Mouse (Mus musculus) urinary bladder, adult 2 months (tissue): ENCODE results near the gene Hoxc8. TPM values are rescaled to one million over a fixed set of nuclear protein-coding genes. Genes with fewer than 3 reads are reported as not detected.

Experiments
- DNase-seq: peaks from one replicate; pipeline ENCODE4 v3.0.0; 2022; ENCODE audit warnings: low spot score
- polyA plus RNA-seq: library from polyadenylated mRNA; depleted of rRNA; stranded (reverse); fragments of >200 nt; gene quantifications from 2 replicates; pipeline ENCODE4 v1.2.3, GENCODE M21; 2012

Gene Hoxc8
- polyA plus RNA-seq, 1 experiment: 0.39 TPM

DNA sequence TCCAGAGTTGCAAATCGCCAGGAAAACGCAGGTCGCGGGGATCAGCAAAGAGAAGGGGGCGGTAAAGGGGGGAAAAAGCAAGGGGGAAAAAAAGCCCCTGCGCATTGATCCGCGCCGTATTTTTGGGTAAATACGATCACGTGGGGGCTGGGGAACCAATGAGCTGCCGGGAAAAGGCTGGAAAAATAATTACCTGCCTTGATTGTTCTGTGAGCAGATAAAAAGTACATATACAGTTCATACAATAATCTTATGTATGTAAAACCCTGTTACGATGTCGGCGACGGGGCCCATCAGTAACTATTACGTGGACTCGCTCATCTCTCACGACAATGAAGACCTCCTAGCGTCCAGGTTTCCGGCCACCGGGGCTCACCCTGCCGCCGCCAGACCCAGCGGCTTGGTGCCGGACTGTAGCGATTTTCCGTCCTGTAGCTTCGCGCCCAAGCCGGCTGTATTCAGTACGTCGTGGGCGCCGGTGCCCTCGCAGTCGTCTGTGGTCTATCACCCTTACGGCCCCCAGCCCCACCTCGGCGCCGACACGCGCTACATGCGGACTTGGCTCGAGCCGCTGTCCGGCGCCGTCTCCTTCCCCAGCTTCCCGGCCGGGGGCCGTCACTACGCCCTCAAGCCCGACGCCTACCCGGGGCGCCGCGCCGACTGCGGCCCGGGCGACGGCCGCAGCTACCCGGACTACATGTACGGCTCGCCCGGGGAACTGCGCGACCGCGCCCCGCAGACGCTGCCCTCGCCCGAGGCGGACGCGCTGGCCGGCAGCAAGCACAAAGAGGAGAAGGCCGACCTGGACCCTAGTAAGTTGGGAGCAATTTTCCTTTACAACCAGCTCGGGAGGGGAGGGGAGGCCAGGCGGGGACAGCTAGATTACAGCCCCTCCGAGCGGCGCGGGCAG, 8.8 kb upstream of the Hoxc8 start:
- no peak for DNase-seq

DNA sequence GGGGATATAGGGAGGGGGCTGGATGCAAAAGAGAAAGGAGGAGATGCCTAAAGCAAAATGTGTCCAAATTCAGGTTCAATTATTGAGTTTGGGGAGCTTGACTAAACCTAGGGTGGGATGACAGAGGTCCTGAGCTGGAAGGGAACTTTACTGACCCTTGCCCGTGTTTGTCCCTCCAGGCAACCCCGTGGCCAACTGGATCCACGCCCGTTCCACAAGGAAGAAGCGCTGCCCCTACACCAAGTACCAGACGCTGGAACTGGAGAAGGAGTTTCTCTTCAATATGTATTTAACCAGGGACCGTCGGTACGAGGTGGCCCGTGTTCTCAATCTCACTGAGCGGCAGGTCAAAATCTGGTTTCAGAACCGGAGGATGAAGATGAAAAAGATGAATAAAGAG, 6.7 kb upstream of the Hoxc8 start:
- no peak for DNase-seq

DNA sequence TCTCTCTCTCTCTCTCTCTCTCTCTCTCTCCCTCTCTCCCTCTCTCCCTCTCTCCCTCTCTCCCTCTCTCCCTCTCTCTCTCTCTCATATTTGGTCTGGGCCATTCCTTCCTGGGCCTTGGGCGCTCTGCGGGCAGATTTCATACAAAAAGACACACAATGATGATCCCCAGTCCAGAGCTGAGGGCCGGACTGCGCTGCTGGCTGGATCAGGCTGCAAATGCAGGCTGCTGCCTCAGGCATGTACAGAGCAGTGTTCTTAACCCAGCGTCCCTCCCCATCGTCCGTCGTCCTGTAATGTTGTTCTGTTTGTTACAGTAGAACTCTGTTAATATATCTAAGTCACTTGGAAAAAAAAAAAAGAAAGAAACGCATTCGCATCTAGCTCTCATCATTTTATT, 5.9 kb upstream of the Hoxc8 start:
- DNase-seq: no peak

DNA sequence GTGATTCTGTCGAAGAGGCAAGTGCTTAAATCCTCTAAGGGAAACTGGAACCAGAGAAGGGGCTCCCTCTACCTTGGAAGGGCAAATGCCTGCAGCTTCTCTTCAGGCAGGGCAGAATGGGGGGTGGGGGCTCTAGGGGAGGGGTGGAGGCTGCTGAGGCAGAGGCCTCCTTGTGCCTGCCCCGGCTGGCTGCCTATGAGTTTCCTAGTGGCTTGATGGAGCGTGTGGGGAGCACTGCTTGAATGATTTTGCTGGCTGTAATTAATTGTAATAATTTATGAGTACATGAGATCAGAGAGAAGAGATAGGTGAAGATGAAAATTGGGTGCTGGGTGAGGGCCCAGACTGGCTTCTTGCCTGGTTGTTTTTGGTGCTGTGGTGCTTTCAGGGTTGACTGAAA, 5.5 kb upstream of the Hoxc8 start:
- DNase-seq: no peak

DNA sequence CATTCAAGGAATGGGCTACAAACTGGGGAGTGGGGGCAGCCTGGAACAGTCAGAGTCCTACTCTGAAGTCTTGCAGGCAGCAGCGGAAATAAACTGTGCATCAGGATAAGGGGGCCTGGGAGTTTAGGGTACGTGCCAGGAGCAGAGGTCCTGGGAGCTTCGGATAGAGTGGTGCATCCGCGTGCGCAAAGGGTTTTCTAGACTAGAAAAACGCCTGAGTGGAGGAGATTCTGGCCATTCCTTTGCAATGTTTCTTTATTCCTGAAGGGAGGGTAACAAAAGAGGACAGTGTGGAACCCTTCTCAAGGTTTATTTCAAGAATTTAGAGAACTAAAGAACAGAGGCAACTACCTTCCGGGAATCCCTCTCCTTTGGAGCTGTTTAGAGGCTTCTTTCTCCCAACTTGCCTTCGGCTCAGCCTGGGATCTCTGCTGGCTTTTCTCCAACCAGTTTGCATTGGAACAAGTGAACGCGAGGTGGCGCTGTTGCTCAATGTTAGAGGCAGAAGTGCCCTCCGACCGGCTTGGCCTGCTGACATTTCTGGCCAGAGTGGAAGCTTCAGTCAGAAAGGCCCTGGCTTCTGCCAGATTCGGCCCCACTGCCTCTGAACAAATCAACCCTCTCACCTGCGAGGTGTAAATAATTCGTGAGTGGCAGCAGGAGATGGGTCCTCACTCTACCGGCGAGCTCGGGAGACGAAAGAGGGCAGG, 3.1 kb upstream of the Hoxc8 start:
- DNase-seq: peak; percentile 92

DNA sequence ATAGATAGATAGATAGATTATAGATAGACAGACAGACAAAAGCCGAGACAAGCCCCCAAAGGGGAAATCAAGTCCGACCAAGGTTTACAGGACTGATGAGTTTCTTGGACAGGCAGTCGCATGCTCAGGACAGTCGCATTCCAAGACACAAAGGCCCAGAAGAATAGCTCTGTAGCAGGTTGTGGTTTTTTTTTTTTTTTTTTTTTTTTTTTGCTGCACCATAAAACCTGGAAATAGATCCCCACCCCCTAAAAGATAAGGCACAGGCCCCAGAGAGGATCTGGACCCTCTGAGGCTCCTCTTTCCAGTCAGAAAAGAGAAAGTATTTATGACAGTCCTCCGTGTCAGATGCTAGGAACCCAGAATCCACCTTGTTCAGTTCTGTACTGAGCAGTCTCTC, 2.3 kb upstream of the Hoxc8 start:
- no peak for DNase-seq

DNA sequence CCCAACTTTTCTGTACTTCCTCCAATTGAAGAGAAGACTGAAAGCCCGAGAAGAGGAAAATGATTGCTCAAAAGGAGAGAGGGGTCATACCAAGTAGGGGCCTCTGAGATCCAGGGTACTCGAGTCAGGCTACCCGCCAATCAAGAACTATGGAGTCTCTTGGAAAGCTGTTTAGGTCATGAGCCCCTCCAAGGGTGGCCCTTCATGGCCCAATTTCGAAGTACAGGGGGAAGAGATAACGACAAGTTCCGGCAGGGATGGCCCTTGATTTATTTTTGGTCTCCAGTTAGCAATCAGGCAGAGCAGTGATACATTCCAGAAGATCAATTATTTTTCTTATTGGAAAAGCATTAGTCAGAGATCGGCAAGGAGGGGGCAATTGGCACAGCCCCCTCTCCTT, 1.4 kb downstream of the Hoxc8 start:
- no peak for DNase-seq

DNA sequence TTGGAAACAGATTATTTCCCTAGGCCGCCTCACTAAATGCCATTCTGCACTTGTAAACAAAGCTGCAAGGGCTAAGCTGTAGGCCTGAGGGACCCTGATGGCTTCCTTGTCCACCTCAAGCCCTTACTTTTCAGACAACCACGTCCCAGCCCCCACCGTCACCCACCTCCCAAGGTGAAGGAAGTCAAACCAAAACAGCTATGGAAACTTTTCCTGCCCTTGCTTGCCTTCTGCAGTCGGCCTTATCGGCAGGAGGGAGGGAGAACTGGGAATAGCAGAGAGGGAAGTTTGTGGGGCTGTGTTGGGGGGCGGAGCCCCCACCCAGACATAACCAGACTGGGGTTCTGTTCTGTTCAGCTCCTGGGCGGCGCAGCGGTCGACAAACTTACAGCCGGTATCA, 1.8 kb downstream of the Hoxc8 start:
- no peak for DNase-seq

DNA sequence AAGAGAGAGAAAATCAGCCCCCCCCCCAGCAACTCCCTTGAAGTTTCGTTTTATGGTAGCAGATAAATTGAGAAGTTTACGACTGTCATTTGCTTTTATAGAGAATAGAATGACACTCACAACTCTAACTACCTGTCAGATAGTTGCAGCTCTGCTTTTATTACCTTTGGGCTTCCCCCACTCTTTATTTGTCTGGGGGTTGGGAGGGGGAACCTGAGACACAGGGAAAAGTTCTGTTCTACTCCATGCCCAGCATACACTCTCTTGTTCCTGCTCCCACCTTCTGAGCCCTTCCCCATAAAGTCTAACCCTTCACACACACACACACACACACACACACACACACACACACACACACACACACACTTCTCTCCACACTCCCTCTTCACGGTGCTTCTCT, 2.5 kb downstream of the Hoxc8 start:
- DNase-seq: no peak

DNA sequence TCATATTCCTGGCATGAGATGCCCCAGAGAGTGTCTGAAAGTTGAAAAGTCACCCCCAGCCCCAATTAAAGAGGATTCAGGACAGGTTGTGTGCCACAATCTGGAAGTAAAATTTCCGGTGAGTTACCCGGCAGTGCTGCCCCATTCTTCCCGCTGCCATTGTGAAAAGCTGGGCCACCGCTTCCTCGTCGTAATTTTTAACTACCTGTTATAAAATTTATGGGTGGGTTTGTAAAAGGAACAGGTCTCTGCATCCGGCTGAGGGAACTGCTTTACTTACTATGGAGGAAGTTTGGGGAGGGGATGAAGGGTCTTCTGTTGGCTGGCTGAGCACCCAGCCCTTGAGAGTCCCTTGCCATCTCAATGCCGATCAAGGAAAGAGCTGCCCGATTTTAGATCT, 6.1 kb downstream of the Hoxc8 start:
- no peak for DNase-seq

DNA sequence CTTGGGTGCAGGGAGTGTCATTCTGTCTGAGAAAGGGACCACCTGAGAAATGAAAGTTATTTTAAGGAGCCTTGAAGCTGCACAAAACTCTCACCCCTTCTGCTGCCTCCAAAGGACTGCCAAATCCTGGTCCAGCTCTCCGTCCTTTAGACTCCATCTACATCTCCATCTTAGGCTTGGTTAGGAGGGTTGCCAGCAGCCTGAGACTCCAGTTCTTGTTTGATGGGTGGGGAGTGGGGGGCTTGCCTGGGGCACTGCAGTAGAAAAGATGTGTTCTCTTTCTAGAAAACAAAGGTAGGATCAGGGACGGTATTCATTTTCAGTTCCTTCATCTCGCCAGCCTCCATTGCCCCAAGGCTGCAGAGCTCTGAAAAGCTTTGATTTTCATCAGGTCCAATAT, 7.0 kb downstream of the Hoxc8 start:
- no peak for DNase-seq

DNA sequence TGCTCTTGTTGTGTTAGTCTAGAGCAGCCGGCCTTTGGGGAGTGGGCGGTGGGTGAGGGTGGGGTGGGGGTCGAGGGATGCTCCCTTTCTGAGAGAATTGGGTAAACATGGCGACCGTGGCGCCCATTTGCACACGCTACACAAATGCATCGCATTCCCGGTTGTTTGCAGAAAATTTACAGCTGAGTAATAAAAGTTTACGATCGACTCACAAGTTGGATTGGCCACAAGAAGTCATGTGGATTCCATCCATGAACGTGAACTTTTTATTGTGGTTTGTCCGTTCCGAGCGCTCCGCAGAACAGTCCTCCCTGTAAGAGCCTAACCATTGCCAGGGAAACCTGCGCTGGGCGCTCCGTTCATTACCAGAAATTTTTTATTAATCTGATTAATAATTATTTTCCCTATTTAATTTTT, 7.5 kb downstream of the Hoxc8 start, which contains the start of gene Hoxc6:
TSS of gene Hoxc6 (plus strand) at position 319 of the 417 bp plus-strand sequence.
- DNase-seq: no peak

DNA sequence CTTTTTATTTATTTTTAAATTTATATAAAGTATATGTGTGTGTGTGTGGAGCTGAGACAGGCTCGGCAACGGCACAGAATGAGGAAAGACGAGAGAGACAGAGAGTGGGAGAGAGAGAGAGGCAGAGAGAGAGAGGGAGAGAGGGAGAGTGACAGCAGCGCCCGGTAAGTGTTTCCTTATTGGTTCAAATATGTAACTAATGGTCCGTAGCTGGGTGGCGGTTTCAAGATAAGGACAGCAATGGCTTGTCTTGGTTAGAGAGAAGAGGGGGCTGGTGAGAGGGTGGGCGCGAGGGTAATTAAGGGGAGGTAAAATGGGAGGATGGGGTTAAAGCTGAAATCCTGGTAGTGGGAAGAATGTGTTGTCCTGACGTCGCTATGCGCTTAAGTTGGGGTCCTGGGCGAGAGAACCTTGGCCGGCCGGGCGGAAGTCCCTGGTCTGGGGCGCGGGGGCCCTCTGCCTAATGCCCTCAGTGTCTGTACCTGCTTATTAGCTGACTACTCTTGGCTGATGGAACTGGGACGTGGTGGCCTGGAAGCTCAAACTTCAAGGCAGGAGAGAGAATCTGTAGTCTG, 8.3 kb downstream of the Hoxc8 start:
- no peak for DNase-seq

DNA sequence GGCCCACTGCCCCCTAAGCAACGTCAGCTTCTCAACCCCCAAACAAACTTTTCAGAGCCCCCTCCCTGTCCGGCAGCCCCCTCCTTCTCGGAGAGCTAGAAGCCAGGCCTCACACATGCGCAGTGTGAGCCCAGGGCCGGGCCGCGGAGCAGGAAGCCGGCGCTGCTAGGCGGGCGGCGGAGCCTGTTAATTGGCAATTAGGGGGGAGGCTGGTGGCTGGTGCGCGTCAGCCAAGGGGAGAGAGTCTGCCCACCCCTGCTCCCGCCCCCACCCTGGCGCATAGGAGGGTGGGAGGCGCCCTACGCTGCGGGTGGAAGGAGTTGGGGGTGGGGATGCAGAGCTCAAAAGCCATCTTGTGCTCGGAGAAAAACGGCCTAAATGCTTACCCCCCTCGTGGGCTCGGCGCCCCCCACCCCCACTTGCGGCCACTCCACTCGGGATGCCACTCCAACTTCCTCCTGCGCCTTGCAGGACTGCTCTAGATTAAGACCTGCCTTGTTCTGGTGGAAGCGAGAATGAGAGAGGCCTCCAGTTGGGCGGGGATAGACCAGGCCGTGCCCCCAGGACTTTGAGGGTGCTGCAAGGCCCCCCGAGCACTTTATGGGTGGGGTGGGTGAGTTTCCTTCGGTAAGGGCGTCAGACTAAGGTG, 8.9 kb downstream of the Hoxc8 start:
- DNase-seq: peak; percentile 70

DNA sequence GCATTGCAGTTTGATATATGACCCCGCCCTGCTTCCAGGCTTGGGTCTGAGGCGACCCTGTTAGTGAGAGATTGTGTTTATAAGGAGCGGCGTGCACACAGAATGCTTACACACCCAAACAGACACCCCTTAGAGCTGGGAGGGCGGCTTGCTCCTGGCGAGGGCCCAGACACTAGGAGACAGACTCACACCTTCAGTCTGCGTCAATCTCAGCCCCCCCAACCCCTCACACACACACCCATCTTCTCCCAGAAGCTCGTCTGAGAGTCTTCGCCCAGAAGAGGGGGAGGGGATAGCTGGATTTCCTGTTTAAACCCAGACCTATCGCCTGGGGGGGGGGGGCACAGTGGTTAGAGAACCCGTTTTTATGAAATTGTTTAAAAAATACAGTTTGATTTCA, 9.5 kb downstream of the Hoxc8 start:
- DNase-seq: no peak

DNA sequence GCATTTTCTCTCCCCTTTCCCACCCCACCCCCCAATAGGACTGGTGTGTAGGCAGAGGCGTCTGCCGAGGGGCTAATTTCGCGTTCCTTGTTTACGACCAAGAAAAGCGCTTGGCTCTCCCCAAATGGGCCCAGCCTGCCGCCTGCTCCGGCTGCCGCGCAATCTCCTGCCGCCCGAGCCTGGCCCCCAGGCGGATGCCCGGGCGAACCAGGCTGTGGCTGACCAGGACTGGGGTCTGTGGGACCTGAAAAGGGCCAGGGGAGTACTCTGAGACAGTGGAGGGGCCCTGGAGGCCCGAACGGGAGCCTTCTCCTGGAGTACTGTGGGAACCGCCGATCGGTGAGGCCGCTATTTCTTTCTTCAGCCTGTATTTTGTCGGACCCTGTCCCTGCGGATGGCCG, 10.1 kb downstream of the Hoxc8 start:
- DNase-seq: no peak

DNA sequence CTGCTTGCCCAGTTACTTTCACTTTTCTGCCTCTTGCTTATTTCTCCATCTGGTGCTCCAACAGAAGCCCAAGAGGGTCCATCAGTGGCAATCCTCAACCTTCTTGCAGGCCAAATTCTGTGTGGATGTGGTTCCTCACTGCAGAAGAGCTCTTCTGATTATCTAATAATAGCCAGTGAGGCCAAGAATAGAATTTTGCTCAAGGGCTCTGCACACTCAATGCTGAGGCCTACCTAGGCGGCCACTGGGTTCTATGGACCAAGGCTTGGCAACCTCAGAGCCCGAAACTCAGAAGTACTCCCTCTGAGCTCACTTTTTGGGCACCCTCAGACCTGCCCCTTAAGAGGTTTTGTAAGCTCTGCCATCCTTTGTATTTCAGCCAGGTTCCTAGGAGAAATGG, 11.0 kb downstream of the Hoxc8 start:
- DNase-seq: no peak

DNA sequence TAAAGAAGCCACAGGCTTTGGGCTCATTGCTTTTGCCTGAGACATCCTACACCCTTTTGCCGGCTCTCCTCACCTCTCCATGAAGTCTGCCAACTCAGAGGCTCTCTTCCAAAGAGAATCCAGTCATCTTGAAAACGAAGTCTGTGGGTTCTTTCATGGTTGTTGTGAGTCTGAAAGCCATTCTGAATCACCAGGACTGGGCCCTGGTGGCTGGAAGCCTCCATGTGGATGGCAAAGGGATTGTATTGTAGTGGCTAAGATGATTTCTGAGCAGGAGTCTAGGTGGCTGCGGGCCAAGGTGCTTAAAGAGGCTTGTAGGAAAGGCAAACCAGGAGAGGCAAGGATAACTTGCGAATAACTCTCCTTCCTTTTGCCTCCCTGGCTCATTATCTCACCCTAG, 11.7 kb downstream of the Hoxc8 start:
- DNase-seq: no peak

DNA sequence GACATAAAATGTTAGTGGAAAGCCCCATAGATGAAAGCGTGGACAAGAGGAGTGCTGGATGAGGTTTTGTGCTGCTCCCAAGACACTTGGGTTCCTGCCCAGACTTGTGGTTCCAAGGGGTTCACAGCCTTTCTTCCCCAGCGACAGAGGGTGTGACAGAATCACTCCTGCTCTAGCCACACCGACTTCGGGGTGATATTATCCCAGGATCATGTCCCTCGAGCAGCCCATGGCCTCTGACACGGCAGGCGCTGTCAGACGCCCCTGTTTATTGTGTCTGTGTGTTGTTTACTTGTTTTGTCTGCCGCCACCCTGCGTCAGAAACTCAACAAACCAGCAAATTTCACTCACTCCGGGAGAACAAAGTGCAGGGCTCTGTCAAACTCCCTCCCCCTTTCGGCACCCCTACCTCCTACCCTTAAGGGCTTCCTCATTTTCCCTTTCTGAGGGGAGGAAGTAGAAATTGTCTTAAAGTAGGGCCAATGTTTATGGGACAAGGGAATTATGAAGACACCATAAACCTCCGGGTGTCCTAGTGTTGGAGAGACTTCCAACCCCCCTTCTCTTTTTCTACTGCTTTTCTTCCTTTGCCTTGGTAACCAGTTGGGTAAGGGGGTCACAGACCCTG, 12.5 kb downstream of the Hoxc8 start:
- no peak for DNase-seq

DNA sequence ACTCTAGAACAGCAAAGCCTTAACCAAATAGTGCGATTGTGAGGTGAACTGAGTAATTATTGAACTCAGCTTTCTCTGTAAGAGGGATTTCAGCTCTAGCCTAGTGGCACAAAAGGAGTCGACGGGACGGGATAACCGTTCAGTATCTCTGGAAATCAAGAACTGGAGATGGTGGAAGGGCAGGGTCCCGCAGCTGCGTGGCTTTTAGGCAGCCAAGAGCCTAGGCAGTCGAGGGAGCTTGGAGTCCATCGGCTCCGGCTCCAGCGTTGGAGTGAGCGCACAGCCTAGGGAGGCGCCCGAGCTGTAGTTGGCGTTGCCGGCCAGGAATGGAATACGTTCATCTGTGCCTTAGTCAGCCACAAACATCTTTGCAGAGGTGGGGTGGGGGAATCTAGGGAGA, 14.9 kb downstream of the Hoxc8 start:
- DNase-seq: no peak

DNA sequence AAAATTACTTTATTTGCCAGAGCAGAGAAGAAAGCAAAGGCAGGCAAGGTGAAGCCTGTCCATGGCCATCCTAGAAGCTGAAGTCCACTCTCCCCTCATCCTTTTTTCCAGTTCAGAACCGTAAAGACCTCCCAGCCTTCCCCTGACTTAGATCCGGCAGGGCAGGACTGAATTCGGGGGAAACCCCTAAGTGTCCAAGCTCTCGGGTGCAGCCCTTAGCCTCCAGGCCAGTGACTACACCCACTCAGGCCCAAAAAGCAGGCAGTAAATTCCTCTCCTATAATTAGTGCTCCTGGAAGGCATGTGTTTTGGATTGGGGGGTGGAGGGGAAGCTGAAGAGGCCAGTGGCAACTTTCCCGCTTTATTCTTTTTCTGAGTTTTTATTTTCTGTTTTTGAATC, 15.4 kb downstream of the Hoxc8 start:
- no peak for DNase-seq

DNA sequence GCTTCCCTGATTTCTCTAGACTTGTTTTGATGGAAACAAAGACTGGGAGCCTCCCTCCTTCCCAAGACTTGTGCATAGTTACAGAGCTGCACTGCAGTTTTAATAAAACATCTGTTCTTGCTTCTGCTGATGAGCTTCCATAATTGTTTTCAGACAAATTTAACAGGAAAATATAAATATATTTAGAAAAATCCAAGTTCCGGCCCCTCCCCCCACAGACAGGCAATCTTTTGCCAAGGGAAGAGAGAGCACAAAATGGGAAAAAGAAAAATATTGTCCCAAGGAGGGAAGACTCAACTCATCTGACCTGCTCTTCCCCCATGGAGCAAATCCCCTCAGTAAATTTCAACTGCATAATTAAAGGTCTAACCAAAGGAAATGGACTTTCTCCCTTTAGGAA, 15.9 kb downstream of the Hoxc8 start:
- no peak for DNase-seq
